Mouse (Mus musculus) thymus, postnatal 4 days (tissue): ENCODE results near the gene Pcyt1a.

Source experiments
- DNase-seq: peaks from one replicate; pipeline ENCODE4 v3.0.0; 2021

Pcyt1a gene

GRCm38 (mm10) chr16:32511338-32511734 is 80.6 kb downstream of the Pcyt1a start:
- DNase-seq = no peak

GRCm38 (mm10) chr16:32511827-32512490 is 81.2 kb downstream of the Pcyt1a start:
- no peak for DNase-seq

GRCm38 (mm10) chr16:32512921-32513320 is 82.2 kb downstream of the Pcyt1a start:
- DNase-seq = no peak

GRCm38 (mm10) chr16:32513401-32513800 is 82.7 kb downstream of the Pcyt1a start:
- no peak for DNase-seq

GRCm38 (mm10) chr16:32513948-32514347 is 83.2 kb downstream of the Pcyt1a start:
- no peak for DNase-seq

GRCm38 (mm10) chr16:32516006-32516962 is 85.6 kb downstream of the Pcyt1a start:
- peak; percentile 77 for DNase-seq

GRCm38 (mm10) chr16:32517785-32518481 is 87.2 kb downstream of the Pcyt1a start:
- DNase-seq = no peak

- peak; percentile 51 for DNase-seq
Observed at GRCm38 (mm10) chr16:32519656-32520371, 89.1 kb downstream of the Pcyt1a start.

- peak; percentile 74 for DNase-seq
Observed at GRCm38 (mm10) chr16:32520372-32520748, 89.6 kb downstream of the Pcyt1a start.

- DNase-seq = peak; percentile 11
Observed at GRCm38 (mm10) chr16:32522578-32523194, 92.0 kb downstream of the Pcyt1a start.

- DNase-seq = peak; percentile 23
Observed at GRCm38 (mm10) chr16:32523462-32524243, 92.9 kb downstream of the Pcyt1a start.

GRCm38 (mm10) chr16:32524244-32524615 is 93.5 kb downstream of the Pcyt1a start:
- peak; percentile 15 for DNase-seq
